Mouse (Mus musculus) layer of hippocampus, adult 9-11 months (tissue): ENCODE results near the gene Tceanc2.
A peak's percentile ranks its signal among the peaks of the same experiment; 100 is the strongest.

Experiments
- DNase-seq: peaks from one replicate; pipeline ENCODE4 v3.0.0; 2022

Tceanc2 gene

DNA sequence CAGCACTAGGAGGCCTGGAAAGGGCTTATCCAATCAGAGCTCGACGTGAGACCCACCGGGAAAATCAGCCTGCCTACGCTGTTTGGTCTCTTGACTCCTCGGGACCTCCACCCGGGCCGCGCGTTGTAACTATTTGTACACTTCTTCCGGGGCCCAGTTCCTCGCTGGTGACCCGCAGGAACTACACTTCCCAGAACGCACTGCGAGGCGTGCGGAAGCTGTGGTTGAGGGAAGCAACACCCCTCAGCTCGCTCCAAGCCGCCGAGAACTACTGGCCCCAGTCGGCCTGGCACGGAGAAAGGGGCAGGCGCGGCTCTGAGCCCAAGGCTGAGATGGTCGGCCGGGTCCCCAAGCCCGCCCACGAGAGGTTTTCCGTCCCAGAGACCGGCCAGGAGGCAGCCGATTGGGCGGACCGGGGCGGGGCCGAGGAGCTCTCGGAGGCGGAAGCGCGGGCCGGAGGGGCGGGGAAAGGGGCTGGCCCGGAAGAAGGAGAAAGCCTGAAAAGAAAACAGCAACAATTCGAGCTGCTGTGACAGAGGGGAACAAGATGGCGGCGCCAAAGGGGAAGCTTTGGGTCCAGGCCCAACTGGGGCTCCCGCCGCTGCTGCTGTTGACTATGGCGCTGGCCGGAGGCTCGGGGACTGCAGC lies 610 bp downstream of the Tceanc2 start, which contains the start of gene Tmem59:
Gene Tmem59 (plus strand): TSS at position 218 of the 648 bp plus-strand sequence.
- peak; percentile 97 for DNase-seq

DNA sequence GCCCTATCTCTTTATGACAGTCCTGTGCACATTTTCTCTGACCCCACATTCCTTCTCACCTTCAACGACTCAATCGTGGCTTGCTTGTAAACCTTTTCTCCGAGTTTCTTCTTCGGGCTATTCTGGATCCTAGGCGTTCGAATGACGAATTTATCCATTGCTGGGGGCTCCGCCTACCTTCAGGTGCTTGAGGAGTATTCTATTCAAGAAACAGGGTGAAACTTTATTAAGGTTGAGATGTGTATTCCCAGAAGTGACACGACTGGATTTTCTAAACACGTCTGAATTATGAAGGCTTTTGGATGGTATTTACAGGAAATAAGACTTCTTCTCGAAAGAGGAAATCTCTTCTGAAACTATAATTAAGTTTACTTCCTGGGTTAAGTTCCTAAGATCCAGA lies 1.4 kb downstream of the Tceanc2 start:
- DNase-seq = no peak

- DNase-seq = no peak
Measured at GRCm38 (mm10) chr4:107167798-107168197, 11.1 kb downstream of the Tceanc2 start.

DNA sequence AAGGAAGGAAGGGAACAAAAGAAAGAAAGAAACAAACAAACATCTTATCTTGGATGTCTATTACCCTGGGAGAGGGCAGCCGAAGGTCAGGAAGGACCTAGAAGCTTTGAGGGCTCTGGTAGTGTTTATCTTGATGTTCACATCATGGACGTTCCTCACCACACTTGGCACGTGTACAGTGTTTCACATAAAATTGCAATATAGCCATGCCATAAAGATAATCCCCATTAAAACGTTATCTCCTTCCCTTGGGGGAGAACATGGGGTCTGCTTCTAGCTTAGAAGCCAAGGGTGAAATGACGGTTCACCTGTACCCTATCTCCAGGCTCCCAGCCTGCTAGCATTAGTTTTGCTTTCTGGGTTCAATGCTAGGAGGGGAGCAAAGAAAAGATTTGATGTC lies 12.2 kb downstream of the Tceanc2 start:
- no peak for DNase-seq

DNA sequence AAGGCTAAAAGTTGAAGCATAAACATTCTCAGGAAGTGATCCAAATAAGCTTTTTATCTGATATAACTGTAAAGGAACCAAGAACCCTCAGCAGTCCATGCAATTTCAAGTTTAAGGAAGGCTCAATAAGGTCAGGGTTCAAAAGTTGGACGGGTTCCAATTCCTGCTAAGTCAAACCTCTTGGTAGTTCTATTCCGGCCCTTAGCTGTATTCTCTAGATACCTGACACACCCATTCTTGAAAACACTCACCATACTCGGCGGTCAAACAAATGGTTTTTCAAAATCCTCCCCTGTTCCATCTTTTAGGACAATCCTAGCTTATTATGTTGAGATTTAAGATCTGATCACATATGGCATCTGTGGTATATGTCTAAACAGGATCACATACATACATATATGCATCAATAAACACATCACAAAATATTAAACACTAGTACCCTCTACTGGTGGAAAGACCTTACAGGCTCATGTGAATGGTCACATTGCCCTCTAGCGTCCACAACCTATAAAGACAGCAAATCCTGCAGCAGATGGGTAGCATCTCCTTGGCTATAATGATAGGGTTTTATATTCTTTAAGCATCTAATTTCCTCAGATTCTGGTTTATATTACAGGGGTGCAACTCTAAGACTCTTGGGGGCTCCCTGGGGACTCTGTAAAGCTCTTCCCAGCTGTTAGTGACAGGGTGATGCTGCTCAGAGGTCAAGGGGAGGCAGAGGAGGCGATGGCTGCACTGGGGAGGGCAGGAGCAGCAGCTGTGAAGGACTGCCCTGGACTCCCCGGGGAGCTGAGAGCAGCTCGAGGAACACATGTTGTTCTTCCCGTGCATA lies 14.9 kb downstream of the Tceanc2 start:
- peak; percentile 65 for DNase-seq

- peak; percentile 42 for DNase-seq
Measured at GRCm38 (mm10) chr4:107163341-107163740, 15.6 kb downstream of the Tceanc2 start.

GRCm38 (mm10) chr4:107160181-107160580 lies 18.7 kb downstream of the Tceanc2 start:
- DNase-seq = no peak

DNA sequence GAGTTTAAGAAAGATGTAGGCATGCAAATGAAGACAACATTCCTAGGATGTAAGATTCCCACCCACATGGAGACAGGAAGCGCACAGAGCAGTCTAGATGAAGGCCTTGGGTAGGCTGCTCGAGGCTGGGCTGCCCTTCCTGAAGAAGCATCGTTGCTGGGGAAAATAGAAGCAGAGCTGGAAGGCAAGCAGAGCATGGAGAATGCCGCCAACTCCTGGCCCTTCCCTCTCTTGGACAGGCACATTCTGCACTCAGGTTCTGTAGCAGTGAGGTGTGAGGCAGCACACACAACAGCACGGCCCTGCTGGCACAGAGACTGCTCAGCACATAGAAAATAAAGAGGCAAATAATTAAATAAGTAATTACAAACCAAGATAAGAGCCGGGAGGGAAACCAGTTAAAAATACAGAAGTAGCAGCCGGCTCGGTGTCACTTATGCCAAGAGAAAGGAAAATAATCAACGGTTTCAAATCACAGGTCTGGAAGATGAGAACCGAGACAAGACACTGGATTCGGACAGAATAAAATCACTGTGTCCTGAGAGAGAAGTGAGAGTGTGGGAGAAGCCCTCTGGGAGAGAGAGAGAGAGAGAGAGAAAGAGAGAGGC lies 19.6 kb downstream of the Tceanc2 start:
- DNase-seq = no peak

DNA sequence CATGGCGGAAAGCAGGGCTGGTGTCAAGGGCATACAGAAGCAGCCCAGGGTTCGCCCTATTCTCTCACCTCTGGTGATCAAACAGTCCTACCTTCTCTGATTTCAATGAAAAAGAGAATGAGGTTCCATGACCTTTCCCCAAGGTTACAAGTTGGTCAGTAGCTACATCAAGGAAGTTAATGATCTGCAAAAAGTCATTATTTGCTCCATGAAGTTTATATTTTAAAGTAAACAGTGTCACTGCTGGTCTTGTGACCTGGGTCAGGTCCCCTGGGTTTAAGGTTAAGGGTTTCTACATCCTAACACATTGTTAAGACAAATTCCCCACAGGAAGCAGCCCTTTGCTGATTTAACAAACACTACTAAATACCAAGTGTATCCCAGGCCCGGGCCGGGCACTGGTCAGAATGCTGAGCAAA lies 21.9 kb downstream of the Tceanc2 start:
- no peak for DNase-seq

DNA sequence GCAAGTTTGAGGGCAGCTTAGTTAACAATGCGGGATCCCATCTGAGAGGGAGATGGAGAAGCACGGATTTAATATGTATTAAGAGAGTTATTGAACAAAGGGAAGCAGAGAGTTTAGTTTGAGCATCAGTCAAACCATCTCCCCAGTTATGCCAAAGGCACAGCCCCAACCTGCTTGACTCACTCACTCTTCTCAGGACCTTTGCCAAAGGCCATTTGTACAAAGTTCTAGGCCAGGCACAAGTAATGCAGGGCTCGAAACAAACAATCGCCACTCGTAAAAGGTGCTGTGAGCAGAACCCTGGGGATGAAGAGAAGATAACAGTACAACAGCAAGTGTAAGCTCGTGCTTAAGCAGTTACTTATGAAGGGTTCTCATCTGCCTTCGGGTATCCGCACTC lies 26.3 kb downstream of the Tceanc2 start:
- DNase-seq = no peak

GRCm38 (mm10) chr4:107150991-107151390 lies 27.9 kb downstream of the Tceanc2 start:
- DNase-seq = peak; percentile 39

DNA sequence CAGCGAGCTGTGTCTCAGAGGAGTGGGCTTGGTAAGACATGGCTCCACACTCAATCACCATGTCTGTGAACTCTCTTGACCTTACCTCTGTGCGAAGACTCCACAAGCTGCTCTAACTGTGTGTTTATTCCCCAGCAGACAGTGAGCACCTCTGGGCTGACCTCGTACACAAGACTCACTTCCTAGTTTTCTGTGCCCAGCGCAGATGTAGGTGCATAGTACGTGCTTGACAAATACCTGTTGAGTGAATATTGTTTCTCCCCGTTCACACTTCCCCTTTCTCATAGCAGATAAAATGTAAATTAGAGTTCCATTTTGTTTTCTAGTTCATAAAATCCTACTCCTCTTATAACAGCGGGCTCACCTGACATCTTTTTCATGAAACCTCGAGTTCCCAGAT lies 35.4 kb downstream of the Tceanc2 start:
- no peak for DNase-seq

DNA sequence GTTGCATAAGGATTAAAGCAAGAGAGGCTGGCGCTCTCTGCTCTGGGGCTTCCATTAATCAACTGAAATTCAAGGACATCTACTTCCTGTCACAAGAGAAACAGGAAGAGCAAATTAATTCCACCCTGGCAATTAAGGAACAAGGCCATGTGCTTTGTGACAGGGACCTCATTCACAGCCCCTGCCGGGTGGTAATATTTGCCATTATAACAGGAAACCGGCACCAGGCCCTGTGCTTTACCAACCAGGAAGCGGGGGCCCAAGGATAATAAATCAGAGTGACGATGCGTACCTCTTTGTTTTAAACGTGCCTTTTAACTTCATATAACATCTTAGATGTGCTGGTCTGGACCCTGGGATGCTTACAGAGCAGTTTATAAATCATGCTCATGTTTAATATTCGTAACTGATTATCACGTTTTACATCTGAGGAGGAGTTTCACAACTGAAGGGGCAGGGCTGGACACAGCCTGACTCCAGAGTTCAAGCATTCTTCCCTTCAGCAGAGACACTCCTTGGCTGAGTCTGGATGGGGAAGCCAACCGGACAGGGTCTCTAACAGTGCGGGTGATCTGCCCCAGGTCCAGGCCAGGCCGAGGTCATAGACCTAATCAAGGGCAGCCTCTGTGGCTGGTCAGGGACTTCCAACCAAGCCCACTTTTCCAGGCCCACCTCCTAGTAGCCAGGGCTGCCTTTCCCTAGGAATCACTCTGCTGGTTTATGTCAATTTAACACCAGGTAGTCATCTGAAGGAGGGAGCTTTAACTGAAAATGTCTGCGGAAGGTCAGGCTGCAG lies 38.9 kb downstream of the Tceanc2 start:
- DNase-seq = no peak

GRCm38 (mm10) chr4:107138948-107139835 lies 39.7 kb downstream of the Tceanc2 start:
- DNase-seq = no peak

DNA sequence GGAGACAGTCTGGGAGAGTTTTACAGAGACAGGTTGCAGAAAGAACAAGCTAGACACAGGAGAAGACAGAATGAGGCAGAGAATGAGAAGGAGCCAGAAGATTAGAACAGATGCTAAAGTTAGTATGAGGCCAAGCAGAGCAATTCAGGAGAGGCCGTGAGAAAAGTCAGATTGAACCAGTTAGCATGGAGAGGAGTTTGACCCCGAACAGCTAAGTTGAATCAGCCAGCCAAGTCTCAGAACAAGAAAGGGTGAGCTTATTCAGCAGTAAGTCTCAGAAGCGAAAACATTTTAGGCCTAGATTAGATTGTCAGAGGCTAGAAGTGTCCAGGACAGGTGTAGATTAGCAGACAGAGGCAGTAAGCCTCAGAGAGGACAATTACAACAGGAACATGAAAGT lies 42.4 kb downstream of the Tceanc2 start:
- no peak for DNase-seq

GRCm38 (mm10) chr4:107135663-107136062 lies 43.3 kb downstream of the Tceanc2 start:
- DNase-seq = no peak

DNA sequence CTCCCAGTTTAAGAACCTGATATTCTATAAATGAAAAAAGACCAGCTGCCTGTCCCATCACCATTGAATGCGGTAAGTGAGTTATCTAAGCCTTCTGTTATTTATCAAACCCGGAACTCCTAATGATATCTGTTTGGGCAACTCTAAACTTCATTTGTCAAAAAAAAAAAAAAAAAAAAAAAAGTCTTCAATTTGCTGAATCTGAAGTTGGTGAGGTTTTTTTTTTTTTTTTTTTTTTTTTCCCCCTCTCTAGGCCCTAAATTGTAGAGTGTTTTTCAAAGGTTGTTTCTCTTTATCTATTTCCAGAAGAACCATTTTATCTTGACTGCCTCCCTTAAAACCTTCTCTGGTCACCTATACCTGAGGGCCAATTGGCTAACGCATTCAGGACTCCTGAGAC lies 44.0 kb downstream of the Tceanc2 start:
- DNase-seq = no peak

DNA sequence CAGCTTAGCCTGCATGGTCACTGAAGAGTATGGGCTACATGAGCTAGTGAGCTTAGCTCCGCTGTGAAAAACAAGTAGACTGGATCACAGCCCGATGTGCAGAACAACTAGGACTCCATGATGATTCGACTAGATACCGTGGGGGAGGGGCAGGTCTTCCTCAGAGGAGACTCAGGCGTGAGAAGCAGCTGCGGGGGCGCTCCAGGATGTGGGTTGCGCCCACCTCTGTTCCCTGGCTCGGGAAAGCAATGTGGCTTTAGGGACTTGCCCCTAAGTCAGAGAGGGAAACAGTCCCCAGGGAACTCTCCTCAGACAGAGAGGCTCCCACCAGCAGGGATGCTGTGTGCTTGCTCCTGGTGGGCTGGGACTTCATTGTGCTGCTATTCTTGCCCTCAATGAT lies 48.4 kb downstream of the Tceanc2 start:
- DNase-seq = no peak

DNA sequence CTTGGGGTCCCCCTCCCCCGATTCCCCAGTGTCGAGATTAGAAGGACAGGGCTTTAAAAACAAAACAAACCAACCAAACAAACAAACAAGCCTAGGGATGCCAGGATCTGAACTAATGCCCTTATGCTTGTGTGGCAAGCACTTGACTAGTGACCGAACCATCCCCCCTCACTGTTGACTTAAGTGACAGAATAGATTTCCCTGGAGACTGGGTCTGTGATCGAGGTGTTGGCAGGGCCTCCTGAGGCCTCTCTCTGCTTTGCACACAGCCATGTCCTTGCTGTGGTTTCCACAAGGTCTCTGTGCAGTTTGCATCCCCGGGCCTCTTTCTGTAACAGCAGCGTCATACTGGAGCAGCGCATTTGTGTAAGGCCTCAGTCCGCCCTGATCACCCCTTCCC lies 49.5 kb downstream of the Tceanc2 start:
- no peak for DNase-seq

GRCm38 (mm10) chr4:107127901-107128669 lies 50.8 kb downstream of the Tceanc2 start:
- DNase-seq = no peak

DNA sequence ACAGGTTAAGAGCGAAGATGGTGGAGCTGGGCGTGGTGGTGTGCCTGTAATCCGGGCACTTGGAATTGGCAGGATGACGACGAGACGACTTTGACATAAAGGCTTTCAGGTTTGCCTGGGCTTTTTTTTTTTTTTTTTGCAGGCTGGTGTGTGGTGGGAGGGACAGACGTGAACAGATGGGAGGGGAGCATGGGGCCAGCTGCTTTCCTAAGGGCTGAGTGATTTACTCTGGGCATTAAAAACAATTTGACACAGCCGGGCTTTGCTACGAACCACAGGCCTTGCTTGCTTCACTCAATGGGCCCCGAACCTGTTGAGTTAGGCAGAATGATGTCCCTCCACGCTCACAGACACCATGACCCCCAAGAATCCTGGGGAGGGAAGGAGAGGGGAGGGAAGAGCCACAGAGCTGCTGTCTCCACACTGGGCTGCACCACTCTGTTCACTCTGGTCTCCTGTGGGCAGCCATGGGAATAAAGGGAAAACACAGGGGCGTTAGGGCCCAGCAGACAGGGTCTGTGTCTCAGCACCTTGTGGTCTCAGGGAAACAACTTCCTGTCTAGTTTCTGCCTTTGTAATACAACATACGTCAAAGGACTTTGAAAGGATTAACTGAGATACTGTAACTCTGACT lies 51.9 kb downstream of the Tceanc2 start:
- no peak for DNase-seq
